Mouse (Mus musculus) hindbrain, embryonic 16.5 days (tissue): ENCODE measurements around the gene Plcxd3. TPM values are rescaled to one million over a fixed set of nuclear protein-coding genes. Genes with fewer than 3 reads are reported as not detected.

Source experiments
- ATAC-seq: fragments of 200-750 bp; cut with Nextera tagmentation; 2 replicates; pipeline ENCODE4 v1.8.0; 2017; ENCODE audit warnings: moderate TSS enrichment, moderate library complexity
- H3K27ac ChIP-seq: fragments of 300-500 bp; sonication (generic); 2 replicates; pipeline ENCODE4 v1.5.1; 2014; ENCODE audit warnings: low read depth, mild to moderate bottlenecking, control low read depth, low read length, moderate library complexity
- H3K27me3 ChIP-seq: fragments of 300-500 bp; sonication (generic); replicated peaks from 2 replicates; pipeline ENCODE4 v1.6.1; 2014; ENCODE audit warnings: low read length; ENCODE audit not compliant: control insufficient read depth, insufficient read depth
- H3K36me3 ChIP-seq: fragments of 300-500 bp; sonication (generic); 2 replicates; pipeline ENCODE4 v1.6.1; 2014; ENCODE audit warnings: mild to moderate bottlenecking, low read length, moderate library complexity, mixed read lengths; ENCODE audit not compliant: control insufficient read depth, insufficient read depth
- H3K4me1 ChIP-seq: fragments of 300-500 bp; sonication (generic); 2 replicates; pipeline ENCODE4 v1.6.1; 2014; ENCODE audit warnings: low read depth, low read length; ENCODE audit not compliant: control insufficient read depth, insufficient read depth
- H3K4me2 ChIP-seq: fragments of 300-500 bp; sonication (generic); 2 replicates; pipeline ENCODE4 v1.6.1; 2014; ENCODE audit warnings: mild to moderate bottlenecking, low read length, control low read depth, moderate library complexity
- H3K4me3 ChIP-seq: fragments of 300-500 bp; sonication (generic); 2 replicates; pipeline ENCODE4 v1.5.1; 2014; ENCODE audit warnings: mild to moderate bottlenecking, low read length, control low read depth, moderate library complexity
- H3K9ac ChIP-seq: fragments of 300-500 bp; sonication (generic); 2 replicates; pipeline ENCODE4 v1.6.1; 2014; ENCODE audit warnings: low read depth, mild to moderate bottlenecking, control low read depth, low read length, moderate library complexity
- H3K9me3 ChIP-seq: fragments of 300-500 bp; sonication (generic); 2 replicates; pipeline ENCODE4 v1.6.1; 2014; ENCODE audit warnings: mild to moderate bottlenecking, low read length, moderate library complexity; ENCODE audit not compliant: control insufficient read depth
- WGBS: fragments of 180-500 bp; shearing (Covaris S2); extraction: QIAGEN DNeasy Blood & Tissue Kit; methylation state at CpG from one replicate; pipeline ENCODE4 v1.1.7; 2014; 5-methylcytosine and 5-hydroxymethylcytosine counted together
- polyA plus RNA-seq: library from polyadenylated mRNA; unstranded; fragments of >200 nt; fragmentation: Nextera tagmentation; extraction: Ambion mirVana; gene quantifications from 2 replicates; pipeline ENCODE4 v1.2.1, GENCODE M21; 2015

Plcxd3 gene
- polyA plus RNA-seq, 1 experiment from 2014 or later, result 99.7 TPM

GRCm38 (mm10) chr15:4376221-4376631 is 935 bp downstream of the Plcxd3 start:
- Histone ChIP-seq H3K36me3 (no peaks in the 10 kb centered on the region), H3K9me3 (no peaks in the 10 kb centered on the region), H3K9ac (peak overlapping the region; percentile 78), H3K4me2 (peak overlapping the region; percentile 69), H3K4me1 (peaks cover 6% of the 10 kb centered on the region), H3K27me3 (no peaks in the 10 kb centered on the region), H3K4me3 (peak overlapping the region; percentile 60), H3K27ac (peak overlapping the region; percentile 74)
- WGBS, result 10% methylated on average over 8 of the region's 8 CpGs
- peak; percentile 53 for ATAC-seq

- no peak overlapping the region for H3K27ac ChIP-seq
- no peaks in the 10 kb centered on the region for H3K9me3 ChIP-seq
- H3K4me1 ChIP-seq, result peaks cover 6% of the 10 kb centered on the region
- H3K4me3 ChIP-seq, result peak overlapping the region; percentile 1; the same call in 1 of the 2 replicates
- 51% methylated on average over 5 of the region's 5 CpGs for WGBS
- no peaks in the 10 kb centered on the region for H3K27me3 ChIP-seq
- peak overlapping the region; percentile 40 for H3K4me2 ChIP-seq
- no peak for ATAC-seq
- no peaks in the 10 kb centered on the region for H3K36me3 ChIP-seq
- H3K9ac ChIP-seq, result no peak overlapping the region
Measured at GRCm38 (mm10) chr15:4378766-4379165, 3.5 kb downstream of the Plcxd3 start.

- no peak overlapping the region for H3K27ac ChIP-seq
- no peak overlapping the region for H3K4me3 ChIP-seq
- no peaks in the 10 kb centered on the region for H3K9me3 ChIP-seq
- no peaks in the 10 kb centered on the region for H3K27me3 ChIP-seq
- H3K4me2 ChIP-seq, result no peak overlapping the region
- ATAC-seq, result no peak
- H3K36me3 ChIP-seq, result no peaks in the 10 kb centered on the region
- no peak overlapping the region for H3K9ac ChIP-seq
- H3K4me1 ChIP-seq, result no peaks in the 10 kb centered on the region
Measured at GRCm38 (mm10) chr15:4387774-4388173, 12.5 kb downstream of the Plcxd3 start.

- Histone ChIP-seq H3K4me3 (no peak overlapping the region), H3K27me3 (no peaks in the 10 kb centered on the region), H3K4me1 (no peaks in the 10 kb centered on the region), H3K27ac (no peak overlapping the region), H3K36me3 (no peaks in the 10 kb centered on the region), H3K9ac (no peak overlapping the region), H3K4me2 (no peak overlapping the region), H3K9me3 (no peaks in the 10 kb centered on the region)
- 24% methylated on average over 4 of the region's 4 CpGs for WGBS
- no peak for ATAC-seq
Measured at GRCm38 (mm10) chr15:4400096-4400495, 24.8 kb downstream of the Plcxd3 start.

- ATAC-seq, result peak; percentile 67; the same call in 1 of the 2 replicates
- no peak overlapping the region for H3K9ac ChIP-seq
- 58% methylated on average over 2 of the region's 2 CpGs for WGBS
- no peak overlapping the region for H3K4me2 ChIP-seq
- H3K4me1 ChIP-seq, result no peaks in the 10 kb centered on the region
- H3K27me3 ChIP-seq, result no peaks in the 10 kb centered on the region
- no peaks in the 10 kb centered on the region for H3K9me3 ChIP-seq
- H3K36me3 ChIP-seq, result no peaks in the 10 kb centered on the region
- H3K4me3 ChIP-seq, result no peak overlapping the region
- no peak overlapping the region for H3K27ac ChIP-seq
Measured at GRCm38 (mm10) chr15:4411333-4411732, 36.0 kb downstream of the Plcxd3 start.

- H3K4me1 ChIP-seq, result no peaks in the 10 kb centered on the region
- H3K9ac ChIP-seq, result no peak overlapping the region
- H3K4me2 ChIP-seq, result no peak overlapping the region
- H3K36me3 ChIP-seq, result no peaks in the 10 kb centered on the region
- no peak overlapping the region for H3K27ac ChIP-seq
- no peaks in the 10 kb centered on the region for H3K9me3 ChIP-seq
- H3K4me3 ChIP-seq, result no peak overlapping the region
- no peak for ATAC-seq
- no peaks in the 10 kb centered on the region for H3K27me3 ChIP-seq
Measured at GRCm38 (mm10) chr15:4440081-4440480, 64.8 kb downstream of the Plcxd3 start.

- Histone ChIP-seq H3K9me3 (no peaks in the 10 kb centered on the region), H3K36me3 (no peaks in the 10 kb centered on the region), H3K4me1 (no peaks in the 10 kb centered on the region), H3K27me3 (no peaks in the 10 kb centered on the region), H3K4me2 (no peak overlapping the region), H3K27ac (no peak overlapping the region), H3K9ac (no peak overlapping the region), H3K4me3 (no peak overlapping the region)
- WGBS, result 84% methylated on average over 3 of the region's 3 CpGs
- ATAC-seq, result no peak
Measured at GRCm38 (mm10) chr15:4496182-4496581, 120.9 kb downstream of the Plcxd3 start.

- Histone ChIP-seq H3K4me2 (no peak overlapping the region), H3K36me3 (no peaks in the 10 kb centered on the region), H3K9me3 (no peaks in the 10 kb centered on the region), H3K4me3 (no peak overlapping the region), H3K4me1 (no peaks in the 10 kb centered on the region), H3K9ac (no peak overlapping the region), H3K27ac (no peak overlapping the region), H3K27me3 (no peaks in the 10 kb centered on the region)
- ATAC-seq, result peak; percentile 52; the same call in 1 of the 2 replicates
- WGBS, result 62% methylated on average over 2 of the region's 2 CpGs
Measured at GRCm38 (mm10) chr15:4496984-4497383, 121.7 kb downstream of the Plcxd3 start.

GRCm38 (mm10) chr15:4498036-4498435 is 122.7 kb downstream of the Plcxd3 start:
- Histone ChIP-seq H3K27ac (no peak overlapping the region), H3K9ac (no peak overlapping the region), H3K4me1 (no peaks in the 10 kb centered on the region), H3K27me3 (no peaks in the 10 kb centered on the region), H3K4me3 (no peak overlapping the region), H3K4me2 (no peak overlapping the region), H3K9me3 (no peaks in the 10 kb centered on the region), H3K36me3 (no peaks in the 10 kb centered on the region)
- WGBS, result 72% methylated on average over 3 of the region's 3 CpGs
- ATAC-seq, result no peak; the same call in 1 of the 2 replicates

- ATAC-seq, result no peak
- no peaks in the 10 kb centered on the region for H3K36me3 ChIP-seq
- H3K27me3 ChIP-seq, result no peaks in the 10 kb centered on the region
- H3K4me2 ChIP-seq, result no peak overlapping the region
- WGBS, result 89% methylated on average over 3 of the region's 3 CpGs
- no peak overlapping the region for H3K27ac ChIP-seq
- no peak overlapping the region for H3K9ac ChIP-seq
- H3K9me3 ChIP-seq, result no peaks in the 10 kb centered on the region
- H3K4me1 ChIP-seq, result no peaks in the 10 kb centered on the region
- H3K4me3 ChIP-seq, result no peak overlapping the region
Measured at GRCm38 (mm10) chr15:4503366-4503765, 128.1 kb downstream of the Plcxd3 start.
